Mouse (Mus musculus): ENCODE data around the gene 2310007B03Rik.

The 2310007B03Rik gene

DNA sequence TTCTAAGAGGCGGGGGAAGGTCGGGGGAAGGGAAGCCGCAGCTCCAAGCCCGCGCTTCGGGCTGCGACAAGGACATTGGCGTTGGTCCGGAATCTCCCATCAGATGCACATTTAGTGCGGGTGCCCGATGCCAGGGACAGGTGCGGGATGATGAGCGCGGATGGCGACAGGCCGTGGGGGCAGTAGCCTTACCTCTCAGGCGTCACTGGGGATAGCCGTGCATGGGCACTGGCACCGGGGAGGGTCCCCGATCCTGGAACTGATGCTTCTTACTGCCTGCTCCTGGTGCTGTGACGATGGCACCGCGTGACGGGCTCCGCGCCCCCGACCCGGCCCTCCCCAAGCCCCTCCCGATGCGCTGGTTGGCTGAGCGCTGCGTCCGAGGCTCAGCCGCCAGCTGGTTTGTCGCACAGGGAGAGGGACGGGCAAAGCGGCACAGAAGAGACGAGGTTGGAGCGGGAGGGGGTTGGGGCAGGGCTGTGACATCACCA, 59.1 kb downstream of the 2310007B03Rik start, which contains the start of gene Kif1a:
Gene Kif1a, minus strand, starts transcription at position 381 of the 491 bp plus-strand sequence.
- peak; percentile 99 for DNase-seq (ENCODE audit: low read depth, low spot score)
